Mouse (Mus musculus) CH12.LX (cell line): ENCODE measurements around the gene Lysmd1.

Source experiments
- BHLHE40 ChIP-seq: IDR thresholded peaks from 2 replicates; pipeline ENCODE4 v1.6.1; 2011; ENCODE audit warnings: mild to moderate bottlenecking, low read depth, low read length, improper control_type of control experiment
- CTCF ChIP-seq, 2 experiments: IDR thresholded peaks in 1 of 2; conservative IDR thresholded peaks in 1 of 2; 2 replicates each; pipeline ENCODE4 v1.5.1; 2011 to 2012; ENCODE audit warnings: low read depth in 2 of 2, low read length in 2 of 2, improper control_type of control experiment in 1 of 2, inconsistent platforms in 1 of 2, mild to moderate bottlenecking in 1 of 2, moderate library complexity in 1 of 2
- E2F4 ChIP-seq: IDR thresholded peaks from 2 replicates; pipeline ENCODE4 v1.6.1; 2011; ENCODE audit warnings: low read depth, low read length, improper control_type of control experiment; ENCODE audit not compliant: insufficient replicate concordance
- EP300 ChIP-seq: IDR thresholded peaks from 2 replicates; pipeline ENCODE4 v1.6.1; 2011; ENCODE audit warnings: low read length, improper control_type of control experiment
- HCFC1 ChIP-seq: IDR thresholded peaks from 2 replicates; pipeline ENCODE4 v1.6.1; 2012; ENCODE audit warnings: low read depth, mild to moderate bottlenecking, inconsistent platforms, low read length, improper control_type of control experiment
- JUND ChIP-seq: conservative IDR thresholded peaks from 2 replicates; pipeline ENCODE4 v1.6.1; 2011; ENCODE audit warnings: low read depth, low read length, improper control_type of control experiment
- MAX ChIP-seq: IDR thresholded peaks from 2 replicates; pipeline ENCODE4 v1.6.1; 2011; ENCODE audit warnings: low read length, improper control_type of control experiment
- POLR2A ChIP-seq: IDR thresholded peaks from 2 replicates; pipeline ENCODE4 v1.6.1; 2011; ENCODE audit warnings: low read depth, mild to moderate bottlenecking, improper control_type of control experiment, low read length
- USF1 ChIP-seq: IDR thresholded peaks from 2 replicates; pipeline ENCODE4 v1.6.1; 2014; ENCODE audit warnings: low read depth, mild to moderate bottlenecking, inconsistent platforms, low read length, improper control_type of control experiment

DNA sequence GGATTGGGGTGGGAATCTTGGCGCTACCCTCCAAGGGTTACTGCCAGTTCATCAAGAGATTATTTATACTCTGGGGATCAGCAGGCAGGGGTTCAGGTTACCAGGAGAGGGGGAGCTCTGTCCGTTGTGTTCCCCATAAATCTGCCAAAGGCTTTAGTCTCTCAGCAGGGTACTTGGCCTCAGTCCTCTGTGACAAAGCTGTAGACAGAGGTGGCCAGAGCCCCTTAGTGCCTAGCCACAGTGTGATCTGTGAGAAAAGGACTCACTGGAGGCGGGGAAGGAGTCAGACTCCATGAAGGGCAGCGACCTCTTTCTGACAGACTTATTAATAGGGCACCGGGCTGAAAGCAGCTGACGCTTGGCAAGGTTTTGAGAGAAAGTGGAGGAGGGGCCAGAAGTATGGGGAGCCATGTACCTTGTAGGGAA is 4.6 kb upstream of the Lysmd1 start:
- TF ChIP-seq JUND (no peak), MAX (no peak), E2F4 (no peak), EP300 (no peak), HCFC1 (no peak), USF1 (no peak), POLR2A (no peak), CTCF (conservative IDR thresholded peaks at IDR 0.05 in 1 of 2, IDR thresholded peaks at IDR 0.05 in 1 of 2; ENCODE audit: low read depth in 2 of 2, low read length in 2 of 2) (no peak), BHLHE40 (no peak)
